Mouse (Mus musculus) embryonic facial prominence, embryonic 10.5 days (tissue): ENCODE results near the gene Zbtb20. TPM values are rescaled to one million over a fixed set of nuclear protein-coding genes. Genes with fewer than 3 reads are reported as not detected.

Experiments
- DNase-seq: peaks from one replicate; pipeline ENCODE4 v3.0.0-alpha.2; 2017; ENCODE audit warnings: low spot score
- H3K27ac ChIP-seq: fragments of 300-500 bp; sonication (generic); replicated peaks from 2 replicates; pipeline ENCODE4 v1.5.1; 2016; ENCODE audit warnings: mild to moderate bottlenecking
- H3K27me3 ChIP-seq: fragments of 300-500 bp; sonication (generic); replicated peaks from 2 replicates; pipeline ENCODE4 v1.6.1; 2016; ENCODE audit warnings: low read depth, mild to moderate bottlenecking; ENCODE audit not compliant: poor library complexity, severe bottlenecking
- H3K36me3 ChIP-seq: fragments of 300-500 bp; sonication (generic); replicated peaks from 2 replicates; pipeline ENCODE4 v1.6.1; 2016; ENCODE audit warnings: mild to moderate bottlenecking, moderate library complexity
- H3K4me1 ChIP-seq: fragments of 300-500 bp; sonication (generic); 2 replicates; pipeline ENCODE4 v1.6.1; 2016
- H3K4me3 ChIP-seq: fragments of 300-500 bp; sonication (generic); 2 replicates; pipeline ENCODE4 v1.5.1; 2016; ENCODE audit warnings: mild to moderate bottlenecking, moderate library complexity
- H3K9me3 ChIP-seq: fragments of 300-500 bp; sonication (generic); 2 replicates; pipeline ENCODE4 v1.6.1; 2016; ENCODE audit warnings: mild to moderate bottlenecking
- WGBS: fragments of 180-500 bp; shearing (Covaris S2); methylation state at CpG from one replicate; pipeline ENCODE4 v1.1.7; 2016; 5-methylcytosine and 5-hydroxymethylcytosine counted together
- polyA plus RNA-seq: library from polyadenylated mRNA; unstranded; fragments of >200 nt; fragmentation: Nextera tagmentation; extraction: Ambion mirVana; gene quantifications from 2 replicates; pipeline ENCODE4 v1.2.1, GENCODE M21; 2016

Gene Zbtb20
- polyA plus RNA-seq, 1 experiment from 2014 or later = 20.1 TPM

- H3K36me3 ChIP-seq = no peaks in the 10 kb centered on the region
- peaks cover 30% of the 10 kb centered on the region for H3K4me1 ChIP-seq
- H3K27ac ChIP-seq = peak overlapping the region; percentile 64; the same call in 1 of the 2 replicates
Observed at GRCm38 (mm10) chr16:43505314-43505950, 629.8 kb downstream of the Zbtb20 start.

GRCm38 (mm10) chr16:43506189-43506751, 630.6 kb downstream of the Zbtb20 start:
- H3K4me1 ChIP-seq = peaks cover 30% of the 10 kb centered on the region
- 16% methylated on average over 9 of the region's 9 CpGs for WGBS
- peak overlapping the region; percentile 64 for H3K27ac ChIP-seq
- no peaks in the 10 kb centered on the region for H3K9me3 ChIP-seq
- peaks cover 29% of the 10 kb centered on the region for H3K27me3 ChIP-seq
- no peaks in the 10 kb centered on the region for H3K36me3 ChIP-seq
- peak overlapping the region; percentile 58 for H3K4me3 ChIP-seq
- peak; percentile 21 for DNase-seq

More at GRCm38 (mm10) chr16:43505314-43505950, 629.8 kb downstream of the Zbtb20 start:
- DNase-seq = peak; percentile 19
- H3K4me3 ChIP-seq = peak overlapping the region; percentile 58; the same call in 1 of the 2 replicates
- peaks cover 29% of the 10 kb centered on the region for H3K27me3 ChIP-seq
- 36% methylated on average over 9 of the region's 9 CpGs for WGBS
- no peaks in the 10 kb centered on the region for H3K9me3 ChIP-seq

GRCm38 (mm10) chr16:43506771-43507405, 631.2 kb downstream of the Zbtb20 start:
- WGBS = 22% methylated on average over 10 of the region's 10 CpGs
- peak overlapping the region; percentile 25; the same call in 1 of the 2 replicates for H3K27ac ChIP-seq
- no peak for DNase-seq

GRCm38 (mm10) chr16:43508166-43508998, 632.7 kb downstream of the Zbtb20 start:
- Histone ChIP-seq H3K9me3 (no peaks in the 10 kb centered on the region), H3K4me1 (peaks cover 24% of the 10 kb centered on the region), H3K27ac (no peak overlapping the region), H3K36me3 (no peaks in the 10 kb centered on the region), H3K27me3 (peaks cover 14% of the 10 kb centered on the region), H3K4me3 (no peak overlapping the region)
- DNase-seq = no peak
- WGBS = 78% methylated on average over 9 of the region's 9 CpGs

More at GRCm38 (mm10) chr16:43506771-43507405, 631.2 kb downstream of the Zbtb20 start:
- no peaks in the 10 kb centered on the region for H3K9me3 ChIP-seq
- H3K27me3 ChIP-seq = peaks cover 27% of the 10 kb centered on the region
- peaks cover 30% of the 10 kb centered on the region for H3K4me1 ChIP-seq
- H3K4me3 ChIP-seq = peak overlapping the region; percentile 58
- no peaks in the 10 kb centered on the region for H3K36me3 ChIP-seq

- no peak for DNase-seq
Observed at GRCm38 (mm10) chr16:43510516-43510915, 634.8 kb downstream of the Zbtb20 start.

GRCm38 (mm10) chr16:43511531-43511930, 635.9 kb downstream of the Zbtb20 start:
- no peaks in the 10 kb centered on the region; the same call in 1 of the 2 replicates for H3K27me3 ChIP-seq
- no peak overlapping the region for H3K27ac ChIP-seq
- no peaks in the 10 kb centered on the region for H3K9me3 ChIP-seq
- DNase-seq = no peak
- H3K4me1 ChIP-seq = peaks cover 7% of the 10 kb centered on the region
- H3K36me3 ChIP-seq = no peaks in the 10 kb centered on the region
- H3K4me3 ChIP-seq = no peak overlapping the region
- WGBS = 85% methylated on average over 4 of the region's 4 CpGs

More at GRCm38 (mm10) chr16:43510516-43510915, 634.8 kb downstream of the Zbtb20 start:
- no peaks in the 10 kb centered on the region for H3K36me3 ChIP-seq
- peaks cover 17% of the 10 kb centered on the region for H3K4me1 ChIP-seq
- no peak overlapping the region for H3K4me3 ChIP-seq
- no peaks in the 10 kb centered on the region; the same call in none of the 2 replicates for H3K27me3 ChIP-seq
- 57% methylated on average over 5 of the region's 5 CpGs for WGBS
- no peak overlapping the region for H3K27ac ChIP-seq
- H3K9me3 ChIP-seq = no peaks in the 10 kb centered on the region

- Histone ChIP-seq H3K9me3 (no peaks in the 10 kb centered on the region), H3K27ac (no peak overlapping the region), H3K4me1 (no peaks in the 10 kb centered on the region), H3K27me3 (no peaks in the 10 kb centered on the region), H3K4me3 (no peak overlapping the region), H3K36me3 (no peaks in the 10 kb centered on the region)
- DNase-seq = no peak
- WGBS = 83% methylated on average over 5 of the region's 5 CpGs
Observed at GRCm38 (mm10) chr16:43513933-43514332, 638.3 kb downstream of the Zbtb20 start.

GRCm38 (mm10) chr16:43515538-43515937, 639.9 kb downstream of the Zbtb20 start:
- 81% methylated on average over 4 of the region's 4 CpGs for WGBS
- H3K36me3 ChIP-seq = no peaks in the 10 kb centered on the region
- DNase-seq = no peak
- H3K4me1 ChIP-seq = no peaks in the 10 kb centered on the region
- no peaks in the 10 kb centered on the region for H3K9me3 ChIP-seq
- no peak overlapping the region for H3K4me3 ChIP-seq
- H3K27me3 ChIP-seq = no peaks in the 10 kb centered on the region
- H3K27ac ChIP-seq = no peak overlapping the region

- no peak for DNase-seq
- Histone ChIP-seq H3K27ac (no peak overlapping the region), H3K36me3 (no peaks in the 10 kb centered on the region), H3K4me1 (peaks cover 6% of the 10 kb centered on the region; the same call in 1 of the 2 replicates), H3K4me3 (no peak overlapping the region), H3K9me3 (no peaks in the 10 kb centered on the region), H3K27me3 (no peaks in the 10 kb centered on the region)
- 80% methylated on average over 2 of the region's 2 CpGs for WGBS
Observed at GRCm38 (mm10) chr16:43520274-43520673, 644.6 kb downstream of the Zbtb20 start.

GRCm38 (mm10) chr16:43522482-43522881, 646.8 kb downstream of the Zbtb20 start:
- Histone ChIP-seq H3K4me1 (peaks cover 6% of the 10 kb centered on the region; the same call in 1 of the 2 replicates), H3K27ac (no peak overlapping the region), H3K36me3 (no peaks in the 10 kb centered on the region), H3K27me3 (no peaks in the 10 kb centered on the region), H3K4me3 (no peak overlapping the region), H3K9me3 (no peaks in the 10 kb centered on the region)
- no peak for DNase-seq
- WGBS = 92% methylated on average over 4 of the region's 4 CpGs

GRCm38 (mm10) chr16:43524179-43524578, 648.5 kb downstream of the Zbtb20 start:
- 89% methylated on average over 9 of the region's 9 CpGs for WGBS
- no peak overlapping the region for H3K27ac ChIP-seq
- no peak for DNase-seq
- H3K36me3 ChIP-seq = no peaks in the 10 kb centered on the region
- no peaks in the 10 kb centered on the region for H3K27me3 ChIP-seq
- H3K4me3 ChIP-seq = no peak overlapping the region
- H3K9me3 ChIP-seq = no peaks in the 10 kb centered on the region
- H3K4me1 ChIP-seq = peaks cover 6% of the 10 kb centered on the region; the same call in 1 of the 2 replicates

- DNase-seq = no peak
- H3K36me3 ChIP-seq = no peaks in the 10 kb centered on the region
- H3K4me3 ChIP-seq = no peak overlapping the region
- no peak overlapping the region for H3K27ac ChIP-seq
- no peaks in the 10 kb centered on the region for H3K9me3 ChIP-seq
- peaks cover 6% of the 10 kb centered on the region; the same call in 1 of the 2 replicates for H3K4me1 ChIP-seq
- H3K27me3 ChIP-seq = no peaks in the 10 kb centered on the region
- WGBS = 95% methylated on average over 6 of the region's 6 CpGs
Observed at GRCm38 (mm10) chr16:43525624-43526023, 649.9 kb downstream of the Zbtb20 start.
